Mouse (Mus musculus) midbrain, embryonic 13.5 days (tissue): ENCODE measurements at regions not wholly inside any gene's neighbourhood (a gene's known extent, or its start where the extent isn't known, plus 50 kb on each side); places are given as distances from the start of the nearest gene placed in this dataset.
A peak's percentile ranks its signal among the peaks of the same experiment; 100 is the strongest.

ENCODE experiments used
- ATAC-seq: fragments of 200-750 bp; cut with Nextera tagmentation; 2 replicates; pipeline ENCODE4 v1.8.0; 2017; ENCODE audit warnings: mild to moderate bottlenecking, moderate TSS enrichment, moderate library complexity
- H3K27ac ChIP-seq: fragments of 300-500 bp; sonication (generic); 2 replicates; pipeline ENCODE4 v1.5.1; 2015; ENCODE audit warnings: inconsistent platforms, mild to moderate bottlenecking, moderate library complexity
- H3K27me3 ChIP-seq: fragments of 300-500 bp; sonication (generic); 2 replicates; pipeline ENCODE4 v1.6.1; 2015; ENCODE audit warnings: mild to moderate bottlenecking, inconsistent platforms
- H3K36me3 ChIP-seq: fragments of 300-500 bp; sonication (generic); 2 replicates; pipeline ENCODE4 v1.6.1; 2015; ENCODE audit warnings: mild to moderate bottlenecking, inconsistent platforms
- H3K4me1 ChIP-seq: fragments of 300-500 bp; sonication (generic); replicated peaks from 2 replicates; pipeline ENCODE4 v1.6.1; 2015; ENCODE audit warnings: inconsistent platforms
- H3K4me2 ChIP-seq: fragments of 300-500 bp; sonication (generic); replicated peaks from 2 replicates; pipeline ENCODE4 v1.6.1; 2015; ENCODE audit warnings: moderate library complexity, mild to moderate bottlenecking, inconsistent platforms
- H3K4me3 ChIP-seq: fragments of 300-500 bp; sonication (generic); replicated peaks from 2 replicates; pipeline ENCODE4 v1.5.1; 2015; ENCODE audit warnings: mild to moderate bottlenecking, inconsistent platforms
- H3K9ac ChIP-seq: fragments of 300-500 bp; sonication (generic); replicated peaks from 2 replicates; pipeline ENCODE4 v1.6.1; 2015; ENCODE audit warnings: mild to moderate bottlenecking, inconsistent platforms
- H3K9me3 ChIP-seq: fragments of 300-500 bp; sonication (generic); 2 replicates; pipeline ENCODE4 v1.6.1; 2016; ENCODE audit warnings: mild to moderate bottlenecking, inconsistent platforms
- WGBS: fragments of 180-500 bp; shearing (Covaris S2); methylation state at CpG from one replicate; pipeline ENCODE4 v1.1.7; 2015; 5-methylcytosine and 5-hydroxymethylcytosine counted together

DNA sequence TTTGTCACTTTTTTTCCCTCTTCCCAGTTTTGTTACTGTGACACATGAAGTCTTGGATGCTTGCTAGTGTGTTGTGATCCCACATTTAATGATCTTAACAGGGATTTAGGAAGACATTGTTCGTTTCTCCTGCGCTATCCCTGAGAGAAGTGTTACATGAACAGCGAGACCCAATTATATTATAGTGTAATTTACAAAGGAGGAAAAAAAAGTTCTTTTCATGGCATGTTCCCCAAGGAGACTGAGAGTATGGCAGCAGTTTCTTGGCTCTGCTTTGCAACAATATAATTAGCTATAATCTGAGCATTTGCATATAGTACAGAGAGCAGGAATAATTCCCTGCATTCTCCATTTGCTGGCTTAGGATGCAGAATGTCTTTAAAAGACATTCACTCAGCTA lies 168.6 kb downstream of the Insc start:
- Histone ChIP-seq H3K27me3 (no peaks in the 10 kb centered on the region), H3K9me3 (peaks cover 6% of the 10 kb centered on the region; the same call in 1 of the 2 replicates), H3K4me1 (0 out of 2 replicates have a peak, but pooled peaks cover 4% of the 10 kb centered on the region), H3K4me3 (no peak overlapping the region), H3K36me3 (no peaks in the 10 kb centered on the region), H3K27ac (no peak overlapping the region), H3K9ac (no peak overlapping the region), H3K4me2 (no peak overlapping the region)
- ATAC-seq, result no peak
- WGBS, result 63% methylated on average over 3 of the region's 3 CpGs

DNA sequence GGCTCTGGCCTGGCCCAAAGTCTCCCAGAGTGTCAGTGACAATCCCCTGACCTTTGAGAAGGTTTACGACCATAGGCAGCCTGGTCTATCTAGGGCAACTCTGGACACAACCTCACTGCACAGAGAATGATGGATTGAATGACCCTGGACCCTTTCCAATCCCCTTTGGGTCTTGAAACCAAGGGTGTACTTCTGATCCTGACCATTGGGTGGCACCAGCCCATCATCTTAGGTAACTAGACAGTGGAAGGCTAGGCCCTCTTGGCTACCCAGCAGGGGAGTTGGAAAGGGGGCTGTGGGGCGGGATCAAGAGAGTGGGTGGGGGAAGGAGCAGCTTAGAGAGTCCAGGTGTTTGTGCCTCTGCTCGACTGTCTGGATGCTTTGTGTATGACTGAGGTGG lies 178.7 kb downstream of the Insc start:
- H3K4me2 ChIP-seq, result no peak overlapping the region
- no peaks in the 10 kb centered on the region for H3K36me3 ChIP-seq
- H3K4me3 ChIP-seq, result no peak overlapping the region
- ATAC-seq, result peak; percentile 90
- H3K9me3 ChIP-seq, result no peaks in the 10 kb centered on the region
- no peak overlapping the region for H3K27ac ChIP-seq
- 0 out of 2 replicates have a peak, but pooled peaks cover 7% of the 10 kb centered on the region for H3K27me3 ChIP-seq
- no peak overlapping the region for H3K9ac ChIP-seq
- H3K4me1 ChIP-seq, result no peaks in the 10 kb centered on the region
- 13% methylated on average over 3 of the region's 3 CpGs for WGBS

DNA sequence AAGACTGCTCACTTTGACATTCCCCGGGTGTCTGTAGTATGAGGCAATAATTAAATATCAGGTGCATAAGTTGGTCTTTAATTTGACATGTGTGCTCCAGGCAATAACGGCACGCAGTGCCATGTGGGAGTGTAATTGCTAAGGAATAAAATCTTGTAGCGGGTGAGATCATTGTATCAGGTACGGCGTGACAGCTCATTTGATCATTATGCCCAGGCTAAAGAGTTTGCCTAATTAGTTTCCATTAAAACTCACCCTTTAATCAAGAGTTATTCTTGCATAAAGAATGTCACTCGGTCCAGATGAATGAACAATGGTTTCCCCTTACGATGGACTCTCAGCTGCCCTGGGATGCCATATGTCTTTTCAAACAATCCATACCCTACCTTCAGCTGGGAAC lies 190.4 kb downstream of the Insc start:
- no peak overlapping the region for H3K4me3 ChIP-seq
- WGBS, result 64% methylated on average over 8 of the region's 8 CpGs
- no peak overlapping the region for H3K27ac ChIP-seq
- no peaks in the 10 kb centered on the region for H3K9me3 ChIP-seq
- H3K27me3 ChIP-seq, result no peaks in the 10 kb centered on the region
- 0 out of 2 replicates have a peak, but pooled peaks cover 3% of the 10 kb centered on the region for H3K4me1 ChIP-seq
- H3K9ac ChIP-seq, result no peak overlapping the region
- H3K4me2 ChIP-seq, result no peak overlapping the region
- no peaks in the 10 kb centered on the region for H3K36me3 ChIP-seq
- ATAC-seq, result no peak

DNA sequence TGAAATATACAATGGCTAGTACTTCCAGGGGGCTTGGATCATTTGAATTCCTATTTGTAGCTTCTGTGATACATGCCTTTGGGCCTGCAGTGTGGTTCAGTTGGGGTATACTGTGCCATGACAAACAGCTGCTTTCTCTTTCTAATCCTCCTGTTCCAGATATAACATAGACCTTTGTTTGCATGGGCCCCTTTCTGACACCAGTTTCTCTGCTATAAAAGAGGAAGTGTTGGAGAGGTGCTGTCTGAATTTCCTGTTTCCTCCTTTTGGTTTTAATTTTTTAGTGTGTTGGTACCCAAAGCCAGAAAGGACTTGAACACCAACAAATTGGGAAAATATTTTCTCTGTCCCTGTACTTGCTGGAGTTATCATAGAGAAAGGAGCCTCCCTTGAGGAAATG lies 207.3 kb downstream of the Insc start:
- H3K4me1 ChIP-seq, result no peaks in the 10 kb centered on the region
- H3K27me3 ChIP-seq, result no peaks in the 10 kb centered on the region
- no peak overlapping the region for H3K4me2 ChIP-seq
- H3K9ac ChIP-seq, result no peak overlapping the region
- no peak overlapping the region for H3K4me3 ChIP-seq
- H3K9me3 ChIP-seq, result no peaks in the 10 kb centered on the region
- no peak overlapping the region for H3K27ac ChIP-seq
- ATAC-seq, result no peak
- H3K36me3 ChIP-seq, result no peaks in the 10 kb centered on the region

DNA sequence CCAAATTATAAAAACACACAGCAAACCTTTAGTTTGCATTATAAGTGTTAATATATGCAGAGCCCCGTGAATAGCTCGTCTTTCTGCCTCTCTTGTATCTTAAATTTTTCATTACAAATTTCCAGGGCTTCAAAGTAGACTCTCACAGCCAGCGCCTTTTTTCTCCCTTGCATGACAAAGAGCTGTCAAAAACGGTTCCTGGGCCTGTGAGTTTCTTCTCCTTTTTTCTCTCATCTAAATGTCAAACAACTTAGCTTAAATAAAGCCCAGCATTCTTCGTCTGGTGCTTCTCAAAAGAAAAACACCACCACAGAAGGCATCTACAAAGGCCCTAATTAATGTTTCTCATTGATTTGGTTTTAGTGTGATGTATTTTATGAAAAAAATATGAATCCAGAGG lies 219.7 kb downstream of the Insc start:
- Histone ChIP-seq H3K9me3 (no peaks in the 10 kb centered on the region), H3K4me1 (no peaks in the 10 kb centered on the region; the same call in 1 of the 2 replicates), H3K9ac (no peak overlapping the region), H3K36me3 (no peaks in the 10 kb centered on the region), H3K4me2 (no peak overlapping the region), H3K4me3 (no peak overlapping the region), H3K27me3 (no peaks in the 10 kb centered on the region), H3K27ac (no peak overlapping the region)
- 36% methylated on average over 5 of the region's 5 CpGs for WGBS
- ATAC-seq, result no peak

DNA sequence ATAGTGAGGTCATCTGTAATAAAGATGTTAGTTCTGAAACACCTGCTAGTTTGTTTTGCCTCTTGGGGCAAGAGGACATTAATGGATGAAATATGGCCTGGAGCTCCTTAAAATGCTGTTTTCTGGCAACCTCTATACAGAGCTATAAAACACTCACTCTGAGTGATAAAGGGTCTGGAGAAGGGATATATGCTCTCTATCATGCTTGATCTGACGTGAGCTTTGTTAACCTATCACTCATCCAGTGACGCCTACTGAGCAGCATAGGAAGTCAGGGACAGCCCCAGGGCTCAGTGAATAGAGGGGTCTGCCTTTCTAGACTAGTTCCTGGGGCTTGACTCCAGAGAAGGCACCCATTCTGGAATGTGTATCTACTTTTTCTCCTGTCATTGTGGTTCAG lies 222.4 kb downstream of the Insc start:
- Histone ChIP-seq H3K9me3 (no peaks in the 10 kb centered on the region), H3K4me1 (0 out of 2 replicates have a peak, but pooled peaks cover 4% of the 10 kb centered on the region), H3K4me2 (no peak overlapping the region), H3K27ac (no peak overlapping the region), H3K36me3 (no peaks in the 10 kb centered on the region), H3K9ac (no peak overlapping the region), H3K4me3 (no peak overlapping the region), H3K27me3 (no peaks in the 10 kb centered on the region)
- 65% methylated on average over 2 of the region's 2 CpGs for WGBS
- no peak for ATAC-seq

DNA sequence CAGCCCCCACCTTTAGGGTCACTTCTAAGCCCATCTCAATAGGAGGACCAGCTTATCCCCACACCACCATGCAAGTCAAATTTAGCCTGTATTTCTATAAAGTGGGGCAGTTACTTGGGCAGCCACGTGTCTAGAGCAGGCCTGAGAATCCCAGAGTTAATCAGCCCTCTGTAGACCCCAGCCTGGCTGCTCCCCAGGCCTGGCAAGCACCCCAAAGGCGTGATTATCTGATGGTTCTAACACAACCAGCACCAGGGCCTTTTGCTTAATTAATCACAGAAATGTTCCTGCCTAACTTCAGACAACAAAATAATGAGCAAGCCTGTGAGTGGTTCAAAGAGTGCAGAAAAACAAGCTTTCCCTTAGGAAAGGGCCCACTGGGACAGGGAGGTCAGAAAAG lies 243.0 kb downstream of the Insc start:
- H3K9ac ChIP-seq, result no peak overlapping the region
- no peaks in the 10 kb centered on the region for H3K36me3 ChIP-seq
- 42% methylated on average over 2 of the region's 2 CpGs for WGBS
- no peak overlapping the region for H3K4me2 ChIP-seq
- H3K9me3 ChIP-seq, result no peaks in the 10 kb centered on the region
- H3K4me1 ChIP-seq, result 0 out of 2 replicates have a peak, but pooled peaks cover 4% of the 10 kb centered on the region
- H3K27me3 ChIP-seq, result no peaks in the 10 kb centered on the region
- no peak overlapping the region for H3K4me3 ChIP-seq
- H3K27ac ChIP-seq, result no peak overlapping the region
- no peak for ATAC-seq

DNA sequence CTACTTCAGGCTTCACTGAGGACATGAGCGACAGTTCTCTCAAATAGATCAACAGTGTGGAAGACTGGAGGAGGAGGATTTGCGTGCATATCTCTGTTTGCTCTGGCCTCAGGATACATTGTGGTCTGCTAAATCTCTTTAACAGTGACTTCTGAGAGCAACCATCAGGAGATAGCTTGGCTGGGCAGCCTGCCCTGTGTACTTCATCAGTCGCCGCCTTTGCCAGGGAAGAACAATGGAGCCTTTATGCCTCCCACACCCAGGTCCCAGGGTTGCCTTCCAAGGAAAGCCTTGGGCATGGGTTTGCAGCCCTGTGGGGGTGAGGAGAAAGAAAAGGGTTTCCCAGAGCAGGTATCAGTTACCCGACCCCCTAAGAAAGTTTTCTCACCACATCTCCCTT lies 247.8 kb downstream of the Insc start:
- no peak overlapping the region for H3K9ac ChIP-seq
- no peak for ATAC-seq
- no peak overlapping the region for H3K27ac ChIP-seq
- H3K4me2 ChIP-seq, result no peak overlapping the region
- H3K4me3 ChIP-seq, result no peak overlapping the region
- 73% methylated on average over 5 of the region's 5 CpGs for WGBS
- H3K4me1 ChIP-seq, result 0 out of 2 replicates have a peak, but pooled peaks cover 4% of the 10 kb centered on the region
- no peaks in the 10 kb centered on the region for H3K36me3 ChIP-seq
- no peaks in the 10 kb centered on the region for H3K9me3 ChIP-seq
- H3K27me3 ChIP-seq, result no peaks in the 10 kb centered on the region

DNA sequence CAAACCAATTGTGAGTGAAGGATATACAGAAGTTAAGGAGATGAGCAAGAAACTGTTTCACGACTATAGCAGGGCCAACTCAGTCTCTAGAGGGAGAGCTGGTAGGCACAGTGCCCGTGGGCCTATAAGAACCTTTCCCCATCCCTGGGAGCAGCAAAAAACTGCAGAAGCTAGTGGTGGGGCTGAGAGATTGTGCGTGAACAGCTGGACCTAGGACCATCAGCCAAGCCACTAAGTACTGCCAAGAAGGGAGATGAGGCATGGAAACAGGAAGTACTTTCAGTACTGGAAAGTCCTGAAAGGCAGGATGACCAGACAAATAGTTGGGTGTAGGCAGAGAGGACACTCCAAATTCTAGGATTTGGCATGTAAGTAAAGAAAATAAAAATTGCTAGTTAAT lies 248.9 kb downstream of the Insc start:
- no peak for ATAC-seq
- H3K27me3 ChIP-seq, result no peaks in the 10 kb centered on the region
- H3K9ac ChIP-seq, result no peak overlapping the region
- no peaks in the 10 kb centered on the region for H3K36me3 ChIP-seq
- H3K9me3 ChIP-seq, result no peaks in the 10 kb centered on the region
- H3K27ac ChIP-seq, result no peak overlapping the region
- 0 out of 2 replicates have a peak, but pooled peaks cover 4% of the 10 kb centered on the region for H3K4me1 ChIP-seq
- H3K4me3 ChIP-seq, result no peak overlapping the region
- 98% methylated on average over 3 of the region's 3 CpGs for WGBS
- no peak overlapping the region for H3K4me2 ChIP-seq

DNA sequence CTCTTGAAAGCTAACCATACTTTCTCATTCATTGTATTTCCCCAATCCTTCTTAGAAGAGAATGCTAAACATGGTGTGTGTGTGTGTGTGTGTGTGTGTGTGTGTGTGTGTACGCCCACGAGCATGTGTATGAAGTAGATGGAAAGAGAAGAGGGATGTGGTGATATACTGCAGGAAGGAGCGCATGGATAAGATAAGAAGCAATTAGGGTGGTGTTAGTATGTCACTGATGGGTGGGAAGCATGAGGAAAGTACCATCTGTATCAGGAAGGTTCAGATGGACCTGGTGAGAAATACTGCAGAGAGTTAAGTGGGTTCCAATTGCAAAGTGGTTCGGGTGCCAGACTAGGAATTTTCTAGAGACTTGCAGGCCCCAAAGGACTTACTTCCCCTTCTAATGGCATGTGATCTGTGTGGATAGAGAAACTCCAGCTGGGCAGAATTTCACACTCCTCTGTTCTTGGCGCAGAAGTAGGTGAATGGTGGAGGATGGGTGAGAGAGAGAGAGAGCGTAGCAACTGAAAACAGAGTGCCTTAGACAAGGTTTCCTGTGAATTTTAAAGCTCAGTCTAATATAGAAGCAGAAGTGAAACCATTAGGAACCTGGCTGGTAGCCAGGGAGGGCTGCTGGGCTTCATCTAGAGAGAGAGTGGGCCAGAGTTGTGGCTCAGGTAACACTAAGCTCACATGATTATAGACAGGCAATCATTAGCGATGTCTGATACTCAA lies 257.5 kb downstream of the Insc start:
- Histone ChIP-seq H3K27ac (no peak overlapping the region), H3K4me3 (no peak overlapping the region), H3K27me3 (no peaks in the 10 kb centered on the region), H3K4me2 (no peak overlapping the region), H3K4me1 (no peaks in the 10 kb centered on the region), H3K36me3 (no peaks in the 10 kb centered on the region), H3K9ac (no peak overlapping the region), H3K9me3 (no peaks in the 10 kb centered on the region)
- no peak for ATAC-seq
- WGBS, result 87% methylated on average over 7 of the region's 7 CpGs

DNA sequence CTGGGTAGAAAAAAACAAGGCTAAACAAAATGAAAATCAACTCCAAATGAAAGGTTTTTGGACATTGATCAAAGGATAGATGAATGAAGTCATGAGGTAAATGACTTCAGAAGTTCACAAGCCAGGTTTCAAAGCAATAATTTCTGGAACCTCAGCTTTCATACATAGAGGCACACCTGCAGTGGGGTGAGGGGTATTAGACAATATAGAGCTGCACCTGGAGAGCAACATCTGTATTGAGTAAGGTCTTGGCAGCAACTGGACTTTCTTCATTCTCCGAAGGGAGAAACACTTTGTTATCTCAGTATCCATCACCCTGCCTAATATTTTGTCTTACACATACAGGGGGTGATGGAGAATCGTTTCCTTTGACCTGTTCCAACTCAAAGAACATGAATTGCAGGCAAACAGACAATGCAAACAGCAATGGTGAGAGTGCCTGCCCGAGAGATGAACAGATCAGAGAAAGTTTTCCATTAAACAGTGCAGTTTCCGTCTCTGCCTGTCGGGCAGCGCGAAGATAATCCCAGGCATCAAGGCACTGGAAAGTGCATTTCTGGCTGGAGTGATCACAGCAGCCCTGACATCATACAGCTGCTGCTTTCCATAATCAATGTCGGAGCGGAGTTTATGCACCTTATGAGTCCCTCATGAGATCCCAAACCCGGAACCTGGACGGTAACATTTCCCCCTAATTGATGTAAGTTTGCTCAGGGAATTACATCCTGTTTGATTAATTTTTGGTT lies 270.9 kb downstream of the Insc start:
- Histone ChIP-seq H3K9ac (no peak overlapping the region), H3K27ac (no peak overlapping the region), H3K27me3 (no peaks in the 10 kb centered on the region), H3K4me2 (no peak overlapping the region), H3K4me1 (no peaks in the 10 kb centered on the region), H3K36me3 (no peaks in the 10 kb centered on the region), H3K9me3 (no peaks in the 10 kb centered on the region), H3K4me3 (no peak overlapping the region)
- 73% methylated on average over 11 of the region's 11 CpGs for WGBS
- no peak for ATAC-seq

DNA sequence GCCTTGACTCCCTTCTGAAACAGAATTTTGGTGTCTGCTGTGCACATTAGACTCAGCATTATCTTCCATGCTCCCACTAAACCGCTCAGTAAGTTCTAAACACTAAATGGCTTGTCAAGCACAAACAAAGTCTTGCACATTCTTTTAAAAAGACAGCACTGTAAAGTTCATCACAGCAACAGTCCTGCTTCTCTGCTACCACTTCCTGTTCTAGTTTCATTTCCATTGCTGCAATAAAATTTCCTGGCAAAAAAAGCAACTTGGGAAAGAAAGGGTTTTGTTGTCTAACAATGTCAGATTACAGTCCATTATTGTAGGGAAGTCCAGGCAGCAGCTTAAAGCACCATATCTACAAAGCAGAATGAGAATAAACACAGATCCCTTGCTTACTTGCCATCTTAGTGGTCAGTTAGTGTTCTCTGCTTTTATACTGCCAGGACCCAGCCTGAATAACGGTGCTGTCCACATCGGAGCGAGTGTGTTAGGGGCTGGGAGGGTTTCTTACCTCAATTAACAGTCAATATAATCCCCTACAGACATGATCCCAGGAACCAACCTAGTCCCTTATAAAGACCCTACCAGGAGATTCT lies 276.0 kb downstream of the Insc start:
- no peak overlapping the region for H3K4me3 ChIP-seq
- no peaks in the 10 kb centered on the region for H3K4me1 ChIP-seq
- WGBS, result 85% methylated on average over 4 of the region's 4 CpGs
- H3K9me3 ChIP-seq, result no peaks in the 10 kb centered on the region
- H3K27me3 ChIP-seq, result no peaks in the 10 kb centered on the region
- no peak overlapping the region for H3K9ac ChIP-seq
- ATAC-seq, result no peak
- H3K36me3 ChIP-seq, result no peaks in the 10 kb centered on the region
- no peak overlapping the region for H3K27ac ChIP-seq
- no peak overlapping the region for H3K4me2 ChIP-seq
